16 mouse cellular contexts compared by ENCODE assay signal in the genomic region with DNA sequence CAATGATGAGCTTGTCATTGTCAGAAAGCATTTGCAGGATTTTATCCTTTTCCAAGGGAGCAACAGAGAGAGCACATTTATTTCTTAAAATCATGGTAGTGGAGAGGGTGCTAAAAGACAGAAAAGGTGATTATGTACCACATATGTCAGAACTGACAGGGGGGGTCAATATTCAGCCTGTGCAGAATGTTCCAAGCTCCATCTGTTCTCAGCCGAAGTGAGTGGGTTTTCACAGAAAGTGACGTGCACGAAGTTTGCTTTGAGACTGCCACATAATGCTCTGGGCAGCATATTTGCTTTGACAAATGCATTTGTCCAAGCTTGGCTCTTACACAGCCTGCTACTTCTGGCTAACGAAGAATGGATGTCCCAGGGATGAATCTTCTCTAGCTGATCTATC.
DNase-seq lines count a peak whose midpoint lies in the region.
"Had no signal": no experiment of that assay in that cellular context is flagged by ENCODE, and none has a peak within 500 bp of the region (broad histone marks: within the 10 kb centered on the region; RNA-seq: fewer than 3 reads in every experiment).

No protein-coding gene starts in this region.

- intact Hi-C loops in heart, postnatal 36 days (cut with DNase I) = no loop called here
- intact Hi-C loops in left cerebral cortex, postnatal 14 days (cut with DNase I) = no loop called here

- peak; percentile 33 for DNase-seq in heart, adult 11 months
- no peak for DNase-seq in heart, postnatal 36 days
- peak; percentile 70 for DNase-seq in right cerebral cortex, adult 18-20 months
- DNase-seq in right cerebral cortex, postnatal 25 days = no peak
- DNase-seq in left cerebral cortex, postnatal 14 days (ENCODE audit: low spot score in 2 of 2) = peak; percentile 59 to 74
- DNase-seq in kidney, adult 11 months = no peak
- no peak for DNase-seq in adrenal gland, postnatal 36 days
- DNase-seq: adrenal gland, adult 2 months; cerebellum, adult 9-10 months; gastrocnemius, adult 2 months; heart, postnatal 4 days; kidney, adult 2 months; lung, embryonic 14.5 days; midbrain, embryonic 14.5 days; thymus, adult 2 months; thymus, postnatal 4 days had no signal

Comparison
In these comparisons a context has a peak if more than half of its experiments do, and no peak if none do; other contexts are left out.
1. DNase-seq: peak in heart, adult 11 months (single experiment), right cerebral cortex, adult 18-20 months (single experiment) and left cerebral cortex, postnatal 14 days (2 of 2); none in heart, postnatal 36 days (0 of 2), right cerebral cortex, postnatal 25 days (single experiment), kidney, adult 11 months (single experiment) and adrenal gland, postnatal 36 days (0 of 2).